Mouse (Mus musculus) forebrain, embryonic 10.5 days (tissue): ENCODE results near the gene Tmcc1. TPM values are rescaled to one million over a fixed set of nuclear protein-coding genes. Genes with fewer than 3 reads are reported as not detected.
"Not testable (repeated sequence)": the region's sequence is repeated elsewhere in the genome, so short reads cannot be mapped to it uniquely, and the experiment has no call there.

Source experiments
- DNase-seq: peaks from one replicate; pipeline ENCODE4 v3.0.0-alpha.2; 2017; ENCODE audit warnings: low spot score; ENCODE audit errors: extremely low spot score
- H3K27ac ChIP-seq: fragments of 300-500 bp; sonication (generic); 2 replicates; pipeline ENCODE4 v1.5.1; 2016; ENCODE audit warnings: mild to moderate bottlenecking
- H3K27me3 ChIP-seq: fragments of 300-500 bp; sonication (generic); 2 replicates; pipeline ENCODE4 v1.6.1; 2016; ENCODE audit warnings: mild to moderate bottlenecking; ENCODE audit not compliant: poor library complexity, severe bottlenecking
- H3K36me3 ChIP-seq: fragments of 300-500 bp; sonication (generic); replicated peaks from 2 replicates; pipeline ENCODE4 v1.6.1; 2016; ENCODE audit warnings: mild to moderate bottlenecking, moderate library complexity
- H3K4me1 ChIP-seq: fragments of 300-500 bp; sonication (generic); 2 replicates; pipeline ENCODE4 v1.6.1; 2016
- H3K4me3 ChIP-seq: fragments of 300-500 bp; sonication (generic); 2 replicates; pipeline ENCODE4 v1.5.1; 2016; ENCODE audit warnings: mild to moderate bottlenecking, moderate library complexity
- H3K9me3 ChIP-seq: fragments of 300-500 bp; sonication (generic); 2 replicates; pipeline ENCODE4 v1.6.1; 2016; ENCODE audit warnings: mild to moderate bottlenecking, moderate library complexity
- WGBS: fragments of 180-500 bp; shearing (Covaris S2); methylation state at CpG from one replicate; pipeline ENCODE4 v1.1.7; 2016; 5-methylcytosine and 5-hydroxymethylcytosine counted together
- polyA plus RNA-seq: library from polyadenylated mRNA; unstranded; fragments of >200 nt; fragmentation: Nextera tagmentation; extraction: Ambion mirVana; gene quantifications from 2 replicates; pipeline ENCODE4 v1.2.1, GENCODE M21; 2016

The Tmcc1 gene
- polyA plus RNA-seq, 1 experiment from 2014 or later, result 16.2 TPM

DNA sequence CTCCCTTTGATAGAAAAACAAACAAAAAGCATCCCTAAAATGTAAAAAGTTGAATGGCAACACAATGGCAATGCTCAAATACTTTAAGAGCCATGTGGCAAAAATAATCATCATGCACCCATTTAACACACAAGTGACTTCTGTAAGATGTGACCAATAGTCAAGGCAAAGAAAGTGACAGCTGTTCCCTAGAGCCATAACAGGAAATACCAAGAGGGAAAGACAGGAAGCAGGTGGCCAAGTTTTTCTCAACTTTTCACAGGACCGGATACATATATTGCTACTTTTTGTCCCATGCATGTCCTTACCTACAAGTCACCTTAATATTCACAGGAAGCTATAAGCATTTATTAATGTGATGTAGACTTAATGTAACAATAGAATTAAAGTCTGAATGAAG, 3.9 kb downstream of the Tmcc1 start:
- no peaks in the 10 kb centered on the region for H3K27me3 ChIP-seq
- 88% methylated on average over 1 of the region's 1 CpGs for WGBS
- H3K4me3 ChIP-seq, result no peak overlapping the region
- H3K27ac ChIP-seq, result no peak overlapping the region
- no peaks in the 10 kb centered on the region for H3K9me3 ChIP-seq
- H3K36me3 ChIP-seq, result peaks cover 7% of the 10 kb centered on the region
- H3K4me1 ChIP-seq, result peaks cover 26% of the 10 kb centered on the region
- no peak for DNase-seq

DNA sequence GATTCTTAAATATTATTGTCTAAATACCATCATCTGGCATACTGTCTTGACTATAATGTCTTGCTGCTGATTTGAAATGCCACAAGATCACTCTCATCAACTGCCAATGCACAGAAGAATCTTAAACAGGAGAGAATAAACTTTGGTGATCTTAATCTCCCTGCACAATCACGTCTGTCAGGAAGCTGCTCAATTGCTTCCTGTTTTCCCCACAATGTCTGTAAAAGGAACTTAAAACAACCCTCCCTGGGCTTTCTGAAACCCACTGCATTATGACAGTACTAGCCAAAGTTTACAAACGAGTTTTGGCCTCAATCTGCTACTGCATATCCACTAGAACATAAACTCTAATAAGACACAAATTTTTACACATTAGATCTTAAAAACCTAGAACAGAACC, 6.8 kb downstream of the Tmcc1 start:
- Histone ChIP-seq H3K9me3 (no peaks in the 10 kb centered on the region), H3K4me1 (peaks cover 5% of the 10 kb centered on the region), H3K4me3 (no peak overlapping the region), H3K27me3 (no peaks in the 10 kb centered on the region), H3K36me3 (peaks cover 11% of the 10 kb centered on the region), H3K27ac (no peak overlapping the region)
- whole genome bisulfite sequencing, result 55% methylated on average over 2 of the region's 2 CpGs
- DNase-seq, result no peak

- Histone ChIP-seq H3K4me1 (no peaks in the 10 kb centered on the region), H3K9me3 (no peaks in the 10 kb centered on the region), H3K4me3 (no peak overlapping the region), H3K27me3 (no peaks in the 10 kb centered on the region), H3K27ac (no peak overlapping the region), H3K36me3 (peaks cover 28% of the 10 kb centered on the region)
- no peak for DNase-seq
- 95% methylated on average over 5 of the region's 5 CpGs for WGBS
Observed at GRCm38 (mm10) chr6:116183509-116183908, 9.8 kb downstream of the Tmcc1 start.

- DNase-seq, result no peak
- H3K27ac ChIP-seq, result no peak overlapping the region
- no peak overlapping the region for H3K4me3 ChIP-seq
- no peaks in the 10 kb centered on the region for H3K9me3 ChIP-seq
- H3K36me3 ChIP-seq, result peaks cover 41% of the 10 kb centered on the region
- no peaks in the 10 kb centered on the region for H3K4me1 ChIP-seq
- no peaks in the 10 kb centered on the region for H3K27me3 ChIP-seq
- WGBS, result 78% methylated on average over 3 of the region's 3 CpGs
Observed at GRCm38 (mm10) chr6:116180731-116181130, 12.6 kb downstream of the Tmcc1 start.

DNA sequence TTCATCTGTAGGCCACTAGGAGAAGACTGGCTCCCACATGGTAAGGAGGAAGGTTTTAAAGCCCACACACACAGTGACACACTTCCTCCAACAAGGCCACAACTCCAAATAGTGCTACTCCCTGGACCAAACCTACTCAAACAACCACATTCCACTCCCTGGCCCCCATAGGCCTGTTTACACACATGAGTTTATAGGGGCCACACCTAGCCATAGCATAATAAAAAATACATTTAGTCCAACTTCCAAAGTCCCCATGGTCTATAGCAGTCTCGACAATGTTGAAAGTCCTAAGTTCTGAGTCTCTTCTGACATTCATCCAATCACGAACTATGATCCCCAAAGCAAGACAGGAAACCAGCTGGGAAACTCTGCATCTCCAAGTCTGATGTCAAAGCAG, 14.9 kb downstream of the Tmcc1 start:
- Histone ChIP-seq H3K4me3 (no peak overlapping the region), H3K27ac (no peak overlapping the region), H3K9me3 (no peaks in the 10 kb centered on the region), H3K27me3 (no peaks in the 10 kb centered on the region), H3K36me3 (peaks cover 49% of the 10 kb centered on the region), H3K4me1 (no peaks in the 10 kb centered on the region)
- WGBS, result 95% methylated on average over 2 of the region's 2 CpGs
- no peak for DNase-seq

GRCm38 (mm10) chr6:116173511-116174099, 19.7 kb downstream of the Tmcc1 start:
- not testable (repeated sequence) for DNase-seq, H3K27ac ChIP-seq, H3K4me3 ChIP-seq, H3K27me3 ChIP-seq, H3K4me1 ChIP-seq, H3K9me3 ChIP-seq
- peaks cover 40% of the 10 kb centered on the region for H3K36me3 ChIP-seq
- 67% methylated on average over 37 of the region's 37 CpGs for WGBS

DNA sequence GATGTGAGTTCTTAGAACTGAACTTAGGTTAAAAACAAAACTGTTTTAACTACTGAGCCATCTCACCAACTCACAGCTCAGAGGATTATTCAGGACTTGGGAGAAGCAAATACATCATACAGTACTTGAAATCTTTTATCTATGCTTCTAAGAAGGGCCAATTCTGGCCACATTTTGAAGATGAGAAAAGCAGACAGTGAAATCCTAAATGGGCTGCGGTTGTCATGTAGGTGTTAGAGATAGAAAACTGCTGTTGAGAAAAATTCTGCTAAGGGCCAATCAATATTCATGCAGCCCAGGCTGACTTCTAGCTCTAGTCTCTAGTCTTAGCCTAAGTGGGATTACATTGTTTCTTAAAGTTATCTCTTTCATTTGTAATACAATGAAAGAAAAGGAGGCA, 26.9 kb downstream of the Tmcc1 start:
- H3K27ac ChIP-seq, result no peak overlapping the region
- no peaks in the 10 kb centered on the region for H3K27me3 ChIP-seq
- WGBS, result 87% methylated on average over 1 of the region's 1 CpGs
- no peaks in the 10 kb centered on the region for H3K4me1 ChIP-seq
- H3K36me3 ChIP-seq, result peaks cover 19% of the 10 kb centered on the region
- no peak for DNase-seq
- H3K4me3 ChIP-seq, result no peak overlapping the region
- H3K9me3 ChIP-seq, result no peaks in the 10 kb centered on the region

GRCm38 (mm10) chr6:116154854-116155624, 38.2 kb downstream of the Tmcc1 start:
- Histone ChIP-seq H3K27me3 (no peaks in the 10 kb centered on the region), H3K36me3 (peaks cover 14% of the 10 kb centered on the region; the same call in 1 of the 2 replicates), H3K27ac (peak overlapping the region; percentile 68; the same call in 1 of the 2 replicates), H3K4me1 (peaks cover 28% of the 10 kb centered on the region), H3K9me3 (no peaks in the 10 kb centered on the region), H3K4me3 (no peak overlapping the region)
- 33% methylated on average over 3 of the region's 3 CpGs for WGBS
- DNase-seq, result no peak

- peaks cover 11% of the 10 kb centered on the region; the same call in 1 of the 2 replicates for H3K36me3 ChIP-seq
- peaks cover 3% of the 10 kb centered on the region; the same call in 1 of the 2 replicates for H3K4me1 ChIP-seq
- no peak for DNase-seq
- WGBS, result 91% methylated on average over 1 of the region's 1 CpGs
- H3K27me3 ChIP-seq, result no peaks in the 10 kb centered on the region
- no peak overlapping the region for H3K27ac ChIP-seq
- H3K9me3 ChIP-seq, result no peaks in the 10 kb centered on the region
- H3K4me3 ChIP-seq, result no peak overlapping the region
Observed at GRCm38 (mm10) chr6:116147386-116147785, 45.9 kb downstream of the Tmcc1 start.

GRCm38 (mm10) chr6:116141696-116142095, 51.6 kb downstream of the Tmcc1 start:
- Histone ChIP-seq H3K9me3 (no peaks in the 10 kb centered on the region), H3K4me3 (no peak overlapping the region), H3K4me1 (peaks cover 21% of the 10 kb centered on the region), H3K27ac (no peak overlapping the region), H3K36me3 (0 out of 2 replicates have a peak, but pooled peaks cover 3% of the 10 kb centered on the region), H3K27me3 (no peaks in the 10 kb centered on the region)
- 91% methylated on average over 2 of the region's 2 CpGs for WGBS
- no peak for DNase-seq

DNA sequence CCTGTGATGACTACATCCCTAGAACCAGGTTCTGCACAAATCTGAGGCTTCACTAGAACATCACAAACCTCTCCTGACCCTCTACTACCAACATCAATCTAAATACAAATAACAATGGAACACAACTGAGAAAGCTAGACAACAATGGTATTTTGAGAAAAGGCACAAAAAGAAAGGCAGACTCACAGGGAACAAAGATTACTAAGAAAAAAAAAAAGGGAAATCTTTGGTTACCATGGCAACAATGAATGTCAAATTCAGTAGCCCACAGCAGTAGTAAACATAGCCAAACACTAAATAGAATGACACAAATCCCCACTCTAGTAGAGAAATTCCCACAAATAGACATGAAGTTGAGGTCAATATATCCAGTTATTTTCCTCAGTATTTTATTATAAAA, 52.5 kb downstream of the Tmcc1 start:
- Histone ChIP-seq H3K4me1 (peaks cover 21% of the 10 kb centered on the region), H3K4me3 (no peak overlapping the region), H3K9me3 (no peaks in the 10 kb centered on the region), H3K36me3 (0 out of 2 replicates have a peak, but pooled peaks cover 3% of the 10 kb centered on the region), H3K27me3 (no peaks in the 10 kb centered on the region), H3K27ac (no peak overlapping the region)
- no peak for DNase-seq

GRCm38 (mm10) chr6:116139143-116139856, 54.0 kb downstream of the Tmcc1 start:
- no peak for DNase-seq
- Histone ChIP-seq H3K4me3 (no peak overlapping the region), H3K36me3 (0 out of 2 replicates have a peak, but pooled peaks cover 3% of the 10 kb centered on the region), H3K4me1 (peaks cover 21% of the 10 kb centered on the region), H3K27me3 (no peaks in the 10 kb centered on the region), H3K27ac (no peak overlapping the region), H3K9me3 (no peaks in the 10 kb centered on the region)
- 75% methylated on average over 2 of the region's 2 CpGs for WGBS
